ENCODE assay signal across 9 mouse cellular contexts in the genomic region with DNA sequence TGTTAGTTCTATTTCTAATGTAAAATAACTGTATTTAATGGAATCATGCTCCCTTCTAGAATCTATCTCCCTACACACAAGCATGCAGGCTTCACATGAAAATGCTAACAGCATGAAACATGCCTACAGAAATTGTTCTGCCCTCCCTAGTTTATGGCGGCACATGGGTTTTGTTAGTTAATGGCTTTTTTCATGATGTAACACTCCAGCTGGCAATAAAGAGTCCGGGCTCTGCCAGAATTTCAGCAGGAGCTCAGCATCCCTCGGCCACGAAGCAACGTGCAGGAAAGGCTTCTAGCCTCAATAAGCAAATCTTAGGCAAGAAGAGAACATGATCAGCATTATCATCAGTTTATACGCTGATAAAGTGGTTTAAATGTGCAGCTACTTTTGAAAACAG. TPM values are rescaled to one million over a fixed set of nuclear protein-coding genes. Genes with fewer than 3 reads are reported as not detected.
A peak's percentile ranks its signal among the peaks of the same experiment; 100 is the strongest.
DNase-seq lines count a peak whose midpoint lies in the region; ATAC-seq and TF ChIP-seq lines count a peak whose summit lies in the region.
"Had no signal": no experiment of that assay in that cellular context is flagged by ENCODE, and none has a peak within 500 bp of the region (broad histone marks: within the 10 kb centered on the region; RNA-seq: fewer than 3 reads in every experiment).

No protein-coding gene starts in this region.

- H3K4me3 ChIP-seq in hindbrain, postnatal 0 days (ENCODE audit: low read length), result no peak overlapping the region
- no peak overlapping the region for H3K4me3 ChIP-seq in hindbrain, embryonic 13.5 days
- H3K4me3 ChIP-seq in layer of hippocampus, adult 2 months, result no peak overlapping the region

- H3K9ac ChIP-seq in hindbrain, postnatal 0 days (replicated peaks; ENCODE audit: low read length), result no peak overlapping the region
- no peak overlapping the region for H3K9ac ChIP-seq in hindbrain, embryonic 13.5 days

- H3K27ac ChIP-seq in hindbrain, postnatal 0 days, result no peak overlapping the region
- no peak overlapping the region for H3K27ac ChIP-seq in hindbrain, embryonic 13.5 days
- H3K27ac ChIP-seq in layer of hippocampus, adult 2 months, result peak overlapping the region; percentile 80

- no peak for TF ChIP-seq CTCF in hindbrain, postnatal 0 days (IDR thresholded peaks at IDR 0.05; ENCODE audit: low read depth)
- TF ChIP-seq CTCF in layer of hippocampus, adult 2 months (conservative IDR thresholded peaks at IDR 0.05), result no peak

- ATAC-seq in hindbrain, postnatal 0 days, result 0 out of 2 replicates have a peak, but pooled peaks have one; percentile 45
- ATAC-seq in hindbrain, embryonic 13.5 days (ENCODE audit: low FRiP score), result no peak

- no peak overlapping the region for H3K4me2 ChIP-seq in hindbrain, postnatal 0 days (ENCODE audit: low read depth, low read length)
- H3K4me2 ChIP-seq in hindbrain, embryonic 13.5 days, result no peak overlapping the region

- no peaks in the 10 kb centered on the region for H3K36me3 ChIP-seq in hindbrain, postnatal 0 days (ENCODE audit: insufficient read depth, low read length)
- no peaks in the 10 kb centered on the region for H3K36me3 ChIP-seq in hindbrain, embryonic 13.5 days

- H3K27me3 ChIP-seq in hindbrain, postnatal 0 days (ENCODE audit: insufficient read depth, low read length), result no peaks in the 10 kb centered on the region
- no peaks in the 10 kb centered on the region for H3K27me3 ChIP-seq in hindbrain, embryonic 13.5 days

- 0 out of 2 replicates have a peak, but pooled peaks cover 2% of the 10 kb centered on the region for H3K4me1 ChIP-seq in hindbrain, postnatal 0 days (ENCODE audit: insufficient read depth, low read length)
- H3K4me1 ChIP-seq in hindbrain, embryonic 13.5 days (replicated peaks), result peaks cover 11% of the 10 kb centered on the region; the same call in 1 of the 2 replicates

- H3K9me3 ChIP-seq in hindbrain, postnatal 0 days (ENCODE audit: low read length), result no peaks in the 10 kb centered on the region
- no peaks in the 10 kb centered on the region for H3K9me3 ChIP-seq in hindbrain, embryonic 13.5 days

- peak; percentile 53 for DNase-seq in hindbrain, postnatal 0 days (ENCODE audit: low spot score)
- DNase-seq in cerebellum, adult 8-10 months, result peak; percentile 70
- DNase-seq in layer of hippocampus, adult 2 months (ENCODE audit: low spot score in 2 of 2), result peak; percentile 49 to 62
- peak; percentile 34 for DNase-seq in right cerebral cortex, adult 18-20 months
- no peak for DNase-seq in lung, postnatal 4 days
- DNase-seq in c-Kit-positive CD71-positive TER-119-positive erythroid progenitor cells, embryonic 14.5 days (ENCODE audit: low spot score), result no peak
- no peak for DNase-seq in heart, adult 11 months
- DNase-seq: adrenal gland, postnatal 25 days had no signal

- 32% methylated on average over 6 of the region's 6 CpGs for WGBS in hindbrain, postnatal 0 days
- 68% methylated on average over 6 of the region's 6 CpGs for whole genome bisulfite sequencing in hindbrain, embryonic 13.5 days

RNA-seq across cellular contexts. Expression of gene Arfgef3, which starts 32.8 kb away (rescaled TPM):
- total RNA-seq in hindbrain, postnatal 0 days (2014; rRNA removed), result 34.5 and 39.0 TPM in 2 replicates
- 5.3 and 5.6 TPM in 2 replicates for polyA plus RNA-seq in hindbrain, postnatal 0 days (2015; fragmentation: Nextera tagmentation; extraction: Ambion mirVana)
- polyA plus RNA-seq in hindbrain, embryonic 13.5 days (2015; fragmentation: Nextera tagmentation; extraction: Ambion mirVana), result 4.6 and 5.1 TPM in 2 replicates
- total RNA-seq in layer of hippocampus, adult 2 months (2021), result 10 to 100 TPM; 86.1 to 87.7 TPM

Comparison
In these comparisons a context has a peak if more than half of its experiments do, and no peak if none do; other contexts are left out.
1. DNase-seq: peak in hindbrain, postnatal 0 days (single experiment), cerebellum, adult 8-10 months (single experiment), layer of hippocampus, adult 2 months (2 of 2) and right cerebral cortex, adult 18-20 months (single experiment); none in lung, postnatal 4 days (0 of 2), c-Kit-positive CD71-positive TER-119-positive erythroid progenitor cells, embryonic 14.5 days (single experiment) and heart, adult 11 months (single experiment).